Mouse (Mus musculus): ENCODE data around the gene Best1.

Gene Best1

DNA sequence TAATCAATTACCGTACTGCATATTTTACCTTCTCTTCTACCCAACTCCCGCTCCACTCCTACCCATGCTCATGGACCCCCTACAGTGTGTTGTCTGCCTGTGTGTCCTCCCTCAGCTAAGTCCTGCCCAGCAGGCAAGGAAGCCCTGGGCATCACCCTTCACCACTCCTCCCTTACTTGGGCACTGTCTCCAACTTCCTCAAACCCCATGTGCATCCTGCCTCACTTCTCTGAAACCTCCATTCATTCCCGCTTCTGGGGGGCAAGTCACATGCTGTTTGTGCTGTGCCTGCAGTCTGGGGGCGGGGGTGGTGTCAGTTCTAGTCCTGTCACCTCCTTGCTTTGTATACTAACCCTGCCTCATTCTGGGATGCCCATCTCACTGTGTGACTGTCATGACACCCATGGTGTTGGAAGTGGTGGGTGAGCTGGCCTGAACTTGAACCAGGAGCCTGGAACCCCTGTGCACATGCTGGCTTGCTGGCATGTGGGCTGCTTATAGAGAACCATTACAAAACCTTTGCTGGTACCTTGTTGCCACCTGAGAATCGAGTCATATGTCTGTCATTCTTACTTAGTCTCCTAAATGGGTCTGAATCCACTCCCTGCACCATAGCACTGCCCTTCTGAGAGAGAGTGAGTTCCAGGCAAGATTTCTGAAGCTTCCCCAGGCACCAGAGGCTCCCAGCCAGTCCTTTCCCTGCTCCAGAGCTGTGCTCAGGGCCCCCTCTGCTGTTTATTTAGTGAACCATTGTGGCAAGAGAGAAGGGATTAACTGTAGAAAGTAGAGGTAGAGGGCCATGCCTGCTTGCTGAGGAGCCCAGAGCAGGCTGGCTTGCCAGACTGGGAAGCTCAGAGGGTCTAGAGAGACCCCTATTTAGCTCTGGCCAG, 21.2 kb upstream of the Best1 start:
- peak; percentile 91 for DNase-seq (ENCODE audit: low read depth)

GRCm38 (mm10) chr19:10021981-10022380, 20.5 kb upstream of the Best1 start:
- no peak for DNase-seq (ENCODE audit: low read depth)

DNA sequence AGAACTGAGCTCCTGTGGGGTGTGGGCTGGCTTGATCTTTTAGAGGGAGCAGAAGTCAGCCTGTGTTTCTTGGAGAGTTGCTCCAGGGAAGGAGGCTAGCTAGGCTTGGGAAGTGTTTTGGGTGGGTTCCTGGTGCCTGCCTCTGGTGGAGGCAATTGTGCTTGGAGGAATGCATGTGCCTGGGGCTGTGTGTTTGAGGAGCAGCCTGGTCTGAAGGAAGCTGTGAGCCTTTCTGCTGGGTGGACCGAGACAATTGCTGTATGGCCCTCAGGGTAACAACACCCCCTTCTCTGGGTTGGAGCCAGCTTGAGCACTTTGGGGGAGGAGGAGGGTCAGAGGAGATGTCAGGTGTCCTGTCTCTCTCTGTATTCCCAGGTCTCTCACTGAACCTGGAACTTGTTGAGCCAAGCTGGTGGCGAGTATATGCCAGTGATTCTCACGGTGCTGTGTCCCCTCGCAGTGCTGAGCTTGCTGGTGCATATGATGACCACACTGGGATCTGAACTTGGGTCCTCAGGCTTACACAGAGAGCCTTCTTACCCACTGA, 17.9 kb upstream of the Best1 start:
- no peak for DNase-seq (ENCODE audit: low read depth)

- DNase-seq (ENCODE audit: low read depth): no peak
Observed at GRCm38 (mm10) chr19:10018527-10018818, 17.0 kb upstream of the Best1 start.

GRCm38 (mm10) chr19:10017637-10018526, 16.4 kb upstream of the Best1 start:
- no peak for DNase-seq (ENCODE audit: low read depth)

DNA sequence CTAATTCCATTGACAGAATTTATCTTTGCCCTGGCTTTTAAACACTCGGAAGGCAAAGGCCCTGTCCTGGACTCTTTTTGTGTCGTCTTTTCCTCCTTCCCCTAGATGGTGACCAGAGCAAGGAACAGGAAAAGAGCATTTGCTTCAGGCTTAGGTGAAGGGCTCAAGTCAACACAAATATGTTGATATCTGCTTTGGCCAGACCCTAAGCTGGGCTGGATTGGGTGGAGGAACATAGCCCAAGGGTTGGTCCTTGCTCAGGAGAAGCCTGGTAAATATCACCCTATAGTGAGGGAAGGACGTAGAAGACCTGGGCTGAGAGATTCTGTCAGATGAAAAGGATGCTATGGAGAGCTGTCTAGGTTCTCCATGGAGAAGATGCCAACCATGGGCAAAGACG, 14.7 kb upstream of the Best1 start:
- no peak for DNase-seq (ENCODE audit: low read depth)

GRCm38 (mm10) chr19:10015442-10015841, 14.0 kb upstream of the Best1 start:
- DNase-seq (ENCODE audit: low read depth): no peak

GRCm38 (mm10) chr19:10014824-10015223, 13.4 kb upstream of the Best1 start:
- DNase-seq (ENCODE audit: low read depth): no peak

- DNase-seq (ENCODE audit: low read depth): peak; percentile 89
Observed at GRCm38 (mm10) chr19:10013913-10014312, 12.5 kb upstream of the Best1 start.

GRCm38 (mm10) chr19:10013348-10013747, 11.9 kb upstream of the Best1 start:
- DNase-seq (ENCODE audit: low read depth): peak; percentile 81

GRCm38 (mm10) chr19:10012827-10013278, 11.4 kb upstream of the Best1 start:
- peak; percentile 92 for DNase-seq (ENCODE audit: low read depth)

GRCm38 (mm10) chr19:10011408-10011807, 10.0 kb upstream of the Best1 start:
- no peak for DNase-seq (ENCODE audit: low read depth)

DNA sequence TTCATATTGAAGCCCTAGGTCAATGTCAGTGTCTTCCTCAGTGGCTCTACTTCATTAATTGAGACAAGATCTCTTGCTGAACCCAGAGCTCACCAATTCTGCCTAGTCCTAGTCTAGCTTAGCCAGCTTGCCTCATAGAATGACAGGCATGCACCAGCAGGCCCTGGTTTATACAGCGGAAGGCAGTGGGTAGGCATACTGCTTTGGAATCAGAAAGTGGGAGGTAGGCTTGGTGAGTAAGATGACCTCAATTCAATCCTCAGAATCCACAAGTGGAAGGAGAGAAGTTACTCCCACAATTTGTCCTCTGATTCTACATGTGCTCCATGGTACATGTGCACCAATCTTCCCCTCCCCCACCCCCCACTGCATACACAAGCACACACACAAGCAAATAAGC, 2.3 kb upstream of the Best1 start:
- DNase-seq (ENCODE audit: low read depth): no peak

DNA sequence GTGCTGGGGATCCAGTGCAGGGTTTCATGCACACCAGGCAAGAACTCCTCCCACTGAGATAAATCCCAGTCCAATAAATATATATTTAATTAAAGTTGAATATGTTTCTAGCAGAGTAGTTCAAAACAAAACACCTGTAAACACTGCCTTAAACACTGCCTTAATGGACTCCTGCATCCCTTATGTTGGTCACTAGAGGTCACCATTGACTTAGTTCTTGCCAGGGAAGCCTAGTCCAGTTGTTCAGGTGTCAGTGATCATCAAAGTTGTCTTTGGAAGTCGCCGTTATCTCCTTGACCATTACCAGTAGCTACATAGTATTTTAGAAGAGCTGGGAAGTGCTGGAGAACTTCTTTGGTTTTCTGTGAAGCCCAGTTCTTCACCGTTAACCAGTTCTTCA, 1.1 kb downstream of the Best1 start:
- DNase-seq (ENCODE audit: low read depth): peak; percentile 83

DNA sequence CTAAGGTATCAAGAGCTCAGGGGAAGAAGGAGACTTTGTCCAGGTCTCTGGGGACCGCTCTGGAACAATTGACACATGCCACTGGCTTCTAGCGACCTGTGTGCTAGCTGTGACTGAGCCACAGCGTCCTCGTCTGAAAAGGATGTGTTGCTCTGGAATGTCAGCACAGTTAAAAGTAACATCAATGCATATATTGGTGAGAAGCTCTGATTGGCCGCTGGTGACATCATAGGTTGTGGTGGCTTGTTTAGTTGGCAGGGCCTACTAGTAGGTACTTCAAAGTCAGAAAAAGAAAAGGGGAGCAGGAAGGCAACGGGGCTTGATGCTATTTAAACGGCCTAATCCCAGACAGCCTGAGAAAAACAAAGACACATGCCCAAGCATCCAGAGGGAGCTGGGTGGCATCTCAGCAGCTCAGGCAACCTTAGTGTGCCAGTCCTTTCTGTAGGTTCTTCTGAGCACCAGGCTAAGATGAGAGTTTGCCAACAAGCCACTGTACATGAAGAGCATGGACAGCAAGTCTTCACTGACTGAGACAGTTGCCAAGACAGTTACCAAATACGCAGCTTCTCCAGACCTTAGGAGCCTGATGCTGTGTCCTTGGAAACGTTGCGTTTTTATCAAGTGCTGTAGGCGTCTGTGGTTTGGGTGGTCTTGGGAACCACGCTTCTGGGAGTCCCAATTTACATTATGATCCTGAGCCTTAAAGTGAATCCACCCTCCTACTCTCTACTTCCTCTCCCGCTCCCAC, 2.5 kb downstream of the Best1 start:
- DNase-seq (ENCODE audit: low read depth): no peak

GRCm38 (mm10) chr19:9998063-9998416, 3.4 kb downstream of the Best1 start:
- no peak for DNase-seq (ENCODE audit: low read depth)

DNA sequence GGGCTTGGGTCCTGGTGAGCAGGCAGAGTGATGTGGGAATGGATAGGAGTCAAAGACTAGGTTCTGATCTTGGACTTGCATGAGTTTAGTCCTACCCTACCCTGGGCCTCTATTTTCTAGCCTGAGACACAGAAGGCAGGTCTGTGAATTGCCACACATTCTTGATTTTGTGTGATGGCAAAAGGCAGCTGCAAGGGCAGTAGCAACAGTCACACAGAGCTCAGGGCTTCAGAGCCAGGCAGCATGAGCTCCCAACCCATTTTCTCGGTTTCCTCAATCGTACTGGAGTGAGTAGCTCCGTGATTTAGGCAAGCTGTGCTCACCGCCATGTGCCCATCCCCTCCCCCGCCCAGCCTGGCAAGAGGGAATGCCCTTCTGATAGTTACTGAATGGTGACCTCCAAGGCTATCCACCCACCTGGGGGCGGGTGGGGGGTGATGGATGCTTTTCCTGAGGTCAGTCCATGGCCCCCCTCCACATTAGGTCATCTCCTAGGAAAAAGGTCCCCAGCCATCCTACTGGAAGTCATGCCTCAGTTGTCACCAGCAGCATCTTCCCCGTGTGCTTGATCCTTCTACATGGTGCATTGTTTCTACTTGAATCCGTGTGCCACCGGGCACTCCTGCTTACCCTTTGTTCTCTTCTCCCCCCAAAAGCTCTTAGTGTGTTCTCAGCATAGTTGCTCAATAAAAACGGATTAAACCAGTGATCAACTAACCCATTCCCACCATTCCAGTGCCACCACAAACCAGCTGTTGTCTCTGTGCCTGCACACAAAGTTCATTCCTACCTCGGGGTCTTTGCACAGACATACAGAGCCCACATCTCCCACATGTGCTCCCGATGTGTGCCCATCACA, 4.0 kb downstream of the Best1 start:
- DNase-seq (ENCODE audit: low read depth): no peak

DNA sequence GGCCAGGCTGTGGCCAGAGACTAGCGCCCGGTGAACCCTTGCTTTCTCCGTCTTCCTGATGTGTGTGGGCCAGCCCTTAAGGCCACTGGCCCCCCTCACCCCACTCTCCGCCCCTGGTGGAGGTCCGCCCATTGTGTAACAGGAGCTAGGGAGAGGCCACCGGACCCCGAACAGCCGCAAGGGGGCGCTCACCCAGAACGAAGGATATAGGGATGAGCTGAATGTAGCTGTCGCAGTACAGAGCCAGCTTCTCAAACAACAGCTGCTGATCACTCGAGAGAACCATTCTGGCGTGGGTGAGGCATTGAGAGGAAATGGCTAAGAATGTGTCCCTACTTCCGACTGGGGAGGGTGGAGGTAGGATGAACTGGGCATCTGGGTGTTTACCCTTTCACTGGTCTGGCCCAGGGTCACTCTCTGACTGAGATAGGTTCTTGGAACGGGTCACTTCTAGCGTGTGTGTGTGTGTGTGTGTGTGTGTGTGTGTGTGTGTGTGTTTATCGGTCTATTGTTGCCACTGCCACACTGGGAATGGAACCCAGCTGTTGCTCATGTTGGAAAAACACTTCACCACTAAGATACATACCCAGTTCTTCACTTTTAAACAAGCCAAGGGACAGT, 8.3 kb downstream of the Best1 start:
- DNase-seq (ENCODE audit: low read depth): peak; percentile 79

DNA sequence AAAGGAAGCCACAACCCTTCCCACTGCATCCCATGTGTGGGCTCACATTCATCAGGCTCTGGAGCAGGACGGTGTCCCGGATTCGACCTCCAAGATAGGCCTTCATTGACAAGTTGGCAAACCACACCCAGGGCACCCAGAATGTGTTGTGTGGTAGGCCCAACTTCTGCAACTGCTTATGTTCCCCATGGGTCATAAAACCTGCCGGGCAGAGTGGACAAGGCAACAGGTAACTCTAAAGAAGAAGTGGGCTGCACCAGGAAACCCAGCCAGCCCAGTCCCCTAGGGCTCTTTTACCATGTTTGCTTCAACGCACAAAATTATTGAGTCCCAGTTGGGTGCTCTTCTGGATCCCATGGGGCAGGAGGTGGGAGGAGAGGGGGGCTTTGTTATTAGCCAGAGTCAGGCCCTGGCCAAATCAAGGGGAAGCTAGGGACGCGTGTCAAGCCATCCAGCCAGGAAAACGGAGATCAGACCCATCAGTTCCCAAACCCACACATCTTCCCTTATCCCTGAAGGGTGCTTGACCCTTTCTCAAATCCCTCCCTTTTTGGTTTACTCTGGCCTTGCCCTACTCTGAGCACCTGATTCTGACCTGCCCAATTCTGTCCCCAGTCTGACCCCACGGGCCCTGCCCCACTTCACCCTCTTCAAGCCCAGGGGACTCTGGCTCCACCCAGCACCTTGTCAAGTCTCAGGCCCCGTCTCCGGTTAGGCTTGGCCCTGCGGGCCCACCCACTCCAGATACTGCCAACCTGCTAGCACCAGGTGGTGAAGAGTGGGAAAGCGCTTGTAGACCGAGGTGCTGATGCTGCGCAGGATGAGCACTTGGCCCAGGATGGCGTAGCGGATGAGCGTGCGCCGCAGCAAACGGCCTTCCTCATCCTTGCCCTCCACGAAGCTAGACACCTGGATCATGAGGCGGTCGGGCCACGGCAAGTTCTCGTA, 9.1 kb downstream of the Best1 start:
- DNase-seq (ENCODE audit: low read depth): no peak

DNA sequence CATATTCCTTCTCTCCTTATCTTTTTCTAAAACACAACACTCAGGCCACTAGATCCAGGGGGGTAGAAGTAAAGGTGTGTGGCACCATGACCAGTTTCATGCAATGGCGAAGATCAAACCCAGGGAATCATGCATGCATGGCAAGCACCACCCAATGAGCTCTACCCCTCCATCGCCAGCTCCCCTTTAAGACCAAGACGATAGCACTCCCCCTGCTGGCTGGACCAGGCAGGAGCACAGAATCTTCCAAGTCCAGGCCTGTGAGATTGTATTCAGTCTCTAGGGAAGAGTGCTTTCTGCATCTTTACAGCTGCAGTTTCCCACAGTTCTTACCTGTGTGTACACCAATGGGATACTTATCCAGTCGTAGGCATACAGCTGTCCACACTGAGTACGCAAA, 10.1 kb downstream of the Best1 start:
- DNase-seq (ENCODE audit: low read depth): peak; percentile 93
